Mouse (Mus musculus): Measurements from ENCODE around the gene Ube4b. TPM values are rescaled to one million over a fixed set of nuclear protein-coding genes. Genes with fewer than 3 reads are reported as not detected.
"Not testable (repeated sequence)": the region's sequence is repeated elsewhere in the genome, so short reads cannot be mapped to it uniquely, and the experiment has no call there.

The Ube4b gene
- polyA plus RNA-seq, 1 experiment from 2014 or later, result 54.1 TPM

DNA sequence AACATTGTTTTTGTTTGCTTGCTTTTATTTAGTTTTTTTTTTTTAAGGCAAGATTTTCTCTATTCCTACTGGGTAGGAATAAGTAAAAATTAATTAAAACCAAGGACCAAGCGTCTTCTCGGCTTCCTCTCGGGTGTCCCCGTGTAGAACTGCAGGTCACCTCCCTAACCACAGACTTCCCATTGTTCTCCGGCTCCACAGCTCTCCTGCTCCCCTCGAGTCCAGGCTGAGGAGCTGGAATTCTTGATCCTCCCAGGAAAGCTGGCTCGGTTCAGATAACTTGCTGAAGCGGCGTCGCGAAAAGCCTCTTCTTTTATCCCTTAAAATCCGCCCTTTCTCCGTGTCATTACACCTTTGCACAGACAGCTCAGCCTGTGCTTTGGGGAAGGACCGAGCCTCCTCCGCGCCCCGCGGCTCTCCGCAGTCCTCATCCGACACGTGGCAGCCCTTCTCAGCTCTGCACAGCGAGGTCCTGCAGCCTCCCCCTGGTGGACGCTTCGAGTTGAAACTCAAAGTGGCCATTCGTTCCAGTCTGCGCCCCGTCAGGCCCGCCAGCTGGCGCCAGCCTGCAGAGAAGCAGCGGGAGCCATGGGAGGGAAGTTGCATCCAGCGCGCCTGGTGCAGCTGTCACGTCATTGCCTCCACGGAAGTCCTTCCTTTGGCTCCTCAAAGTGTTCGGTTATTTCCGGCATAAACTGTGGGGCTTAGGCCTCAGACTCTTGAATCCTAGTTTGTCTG is 18.6 kb upstream of the Ube4b start:
- peak; percentile 98 for ATAC-seq
- under 1% methylated on average over 36 of the region's 36 CpGs for WGBS
- Histone ChIP-seq H3K4me3 (ENCODE audit: low read depth, low read length) (peak overlapping the region; percentile 31), H3K4me2 (ENCODE audit: low read length) (peak overlapping the region; percentile 53), H3K36me3 (ENCODE audit: control insufficient read depth, insufficient read depth, low read length) (no peaks in the 10 kb centered on the region), H3K9ac (ENCODE audit: low read depth, low read length) (peak overlapping the region; percentile 63), H3K9me3 (replicated peaks; ENCODE audit: control insufficient read depth, low read length, poor library complexity, severe bottlenecking) (no peaks in the 10 kb centered on the region), H3K27me3 (ENCODE audit: control insufficient read depth, insufficient read depth, low read depth, low read length) (no peaks in the 10 kb centered on the region), H3K27ac (ENCODE audit: low read length) (peak overlapping the region; percentile 88), H3K4me1 (ENCODE audit: control insufficient read depth, insufficient read depth, low read length) (peaks cover 13% of the 10 kb centered on the region)

DNA sequence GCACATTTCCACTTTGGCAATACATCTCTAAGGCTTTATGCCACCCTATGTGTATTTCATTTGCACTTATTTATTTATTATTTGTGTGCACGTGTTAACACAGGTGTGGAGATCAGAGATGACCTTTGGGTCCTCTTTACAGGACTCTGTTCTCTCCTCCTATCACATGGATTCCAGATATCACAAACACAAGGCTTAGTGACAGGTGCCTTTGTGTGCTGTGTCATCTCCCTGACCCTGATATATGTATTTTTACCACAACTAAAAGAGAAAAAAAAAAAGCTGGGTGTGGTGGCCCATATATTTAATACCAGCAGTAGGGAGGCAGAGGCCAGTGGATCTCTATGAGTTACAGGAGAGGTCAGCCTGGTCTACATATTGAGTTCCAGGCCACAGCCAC is 17.9 kb upstream of the Ube4b start:
- no peak for ATAC-seq
- Histone ChIP-seq H3K4me1 (ENCODE audit: control insufficient read depth, insufficient read depth, low read length) (peaks cover 13% of the 10 kb centered on the region), H3K9me3 (replicated peaks; ENCODE audit: control insufficient read depth, low read length, poor library complexity, severe bottlenecking) (no peaks in the 10 kb centered on the region), H3K27me3 (ENCODE audit: control insufficient read depth, insufficient read depth, low read depth, low read length) (no peaks in the 10 kb centered on the region), H3K4me3 (ENCODE audit: low read depth, low read length) (no peak overlapping the region), H3K9ac (ENCODE audit: low read depth, low read length) (peak overlapping the region; percentile 63; the same call in 1 of the 2 replicates), H3K36me3 (ENCODE audit: control insufficient read depth, insufficient read depth, low read length) (no peaks in the 10 kb centered on the region), H3K27ac (ENCODE audit: low read length) (peak overlapping the region; percentile 88), H3K4me2 (ENCODE audit: low read length) (peak overlapping the region; percentile 53; the same call in 1 of the 2 replicates)
- 63% methylated on average over 1 of the region's 1 CpGs for WGBS

DNA sequence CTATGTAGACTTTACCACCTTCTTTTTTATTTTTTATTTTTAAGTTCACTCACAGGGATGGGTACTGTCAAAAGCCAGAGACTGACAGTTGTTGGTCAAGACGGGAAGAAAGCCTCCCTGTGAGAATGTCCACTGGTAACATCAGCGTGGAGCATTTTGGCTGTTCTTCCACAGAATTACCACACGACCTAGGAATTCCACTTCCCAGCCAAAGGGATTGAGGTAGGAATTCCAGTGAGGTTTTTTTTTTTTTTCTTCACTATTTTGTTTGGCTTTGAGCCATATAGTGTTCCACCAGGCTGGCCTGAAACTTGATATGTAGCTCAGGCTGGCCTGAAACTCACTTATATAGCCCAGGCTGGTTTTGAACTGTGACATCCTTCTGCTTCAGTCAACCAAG is 15.9 kb upstream of the Ube4b start:
- WGBS, result 61% methylated on average over 3 of the region's 3 CpGs
- H3K27me3 ChIP-seq (ENCODE audit: control insufficient read depth, insufficient read depth, low read depth, low read length), result no peaks in the 10 kb centered on the region
- H3K9ac ChIP-seq (ENCODE audit: low read depth, low read length), result no peak overlapping the region
- no peak for ATAC-seq
- H3K4me3 ChIP-seq (ENCODE audit: low read depth, low read length), result no peak overlapping the region
- H3K36me3 ChIP-seq (ENCODE audit: control insufficient read depth, insufficient read depth, low read length), result no peaks in the 10 kb centered on the region
- H3K4me2 ChIP-seq (ENCODE audit: low read length), result no peak overlapping the region
- peaks cover 13% of the 10 kb centered on the region for H3K4me1 ChIP-seq (ENCODE audit: control insufficient read depth, insufficient read depth, low read length)
- no peaks in the 10 kb centered on the region for H3K9me3 ChIP-seq (replicated peaks; ENCODE audit: control insufficient read depth, low read length, poor library complexity, severe bottlenecking)
- H3K27ac ChIP-seq (ENCODE audit: low read length), result no peak overlapping the region

DNA sequence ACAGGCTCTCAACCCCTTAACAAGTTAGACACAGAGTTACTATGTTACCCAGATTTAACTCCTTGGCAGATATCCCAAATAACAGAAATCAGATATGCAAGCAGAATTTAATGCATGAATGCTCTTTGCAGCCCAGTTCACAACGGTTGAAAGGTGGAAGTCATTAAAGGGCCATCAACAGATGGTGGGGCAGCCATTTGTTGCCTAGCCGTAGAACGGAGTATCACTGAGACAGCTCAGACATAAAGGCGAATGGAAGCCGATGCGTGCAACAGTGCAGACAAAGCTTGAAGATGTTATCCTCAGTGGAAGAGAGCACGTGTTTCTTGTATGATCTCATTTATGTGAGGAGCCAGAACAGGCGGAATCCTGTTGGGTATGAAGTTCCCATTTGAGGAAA is 14.0 kb upstream of the Ube4b start:
- Histone ChIP-seq H3K4me1 (ENCODE audit: control insufficient read depth, insufficient read depth, low read length) (peaks cover 6% of the 10 kb centered on the region; the same call in 1 of the 2 replicates), H3K9me3 (replicated peaks; ENCODE audit: control insufficient read depth, low read length, poor library complexity, severe bottlenecking) (no peaks in the 10 kb centered on the region), H3K4me3 (ENCODE audit: low read depth, low read length) (no peak overlapping the region), H3K27me3 (ENCODE audit: control insufficient read depth, insufficient read depth, low read depth, low read length) (no peaks in the 10 kb centered on the region), H3K27ac (ENCODE audit: low read length) (no peak overlapping the region), H3K4me2 (ENCODE audit: low read length) (no peak overlapping the region), H3K36me3 (ENCODE audit: control insufficient read depth, insufficient read depth, low read length) (no peaks in the 10 kb centered on the region), H3K9ac (ENCODE audit: low read depth, low read length) (no peak overlapping the region)
- WGBS, result 65% methylated on average over 8 of the region's 8 CpGs
- no peak for ATAC-seq

DNA sequence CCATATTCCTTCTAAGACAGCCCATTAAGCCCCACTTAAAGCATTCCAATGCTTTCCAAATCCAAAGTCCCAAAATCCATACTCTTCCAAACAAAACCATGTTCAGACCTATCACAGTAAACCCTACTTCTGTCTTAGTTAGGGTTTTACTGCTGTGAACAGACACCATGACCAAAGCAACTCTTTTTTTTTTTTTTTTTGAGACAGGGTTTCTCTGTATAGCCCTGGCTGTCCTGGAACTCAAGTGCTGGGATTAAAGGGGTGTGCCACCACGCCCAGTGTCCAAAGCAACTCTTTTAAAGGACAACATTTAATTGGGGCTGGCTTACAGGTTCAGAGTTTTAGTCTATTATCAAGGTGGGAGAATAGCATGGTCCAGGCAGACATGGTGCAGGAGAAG is 5.3 kb upstream of the Ube4b start:
- H3K36me3 ChIP-seq (ENCODE audit: control insufficient read depth, insufficient read depth, low read length); H3K4me2 ChIP-seq (ENCODE audit: low read length); ATAC-seq; H3K27me3 ChIP-seq (ENCODE audit: control insufficient read depth, insufficient read depth, low read depth, low read length); H3K4me1 ChIP-seq (ENCODE audit: control insufficient read depth, insufficient read depth, low read length); H3K9me3 ChIP-seq (replicated peaks; ENCODE audit: control insufficient read depth, low read length, poor library complexity, severe bottlenecking); H3K9ac ChIP-seq (ENCODE audit: low read depth, low read length); H3K27ac ChIP-seq (ENCODE audit: low read length); H3K4me3 ChIP-seq (ENCODE audit: low read depth, low read length): not testable (repeated sequence)
- 66% methylated on average over 1 of the region's 1 CpGs for WGBS

DNA sequence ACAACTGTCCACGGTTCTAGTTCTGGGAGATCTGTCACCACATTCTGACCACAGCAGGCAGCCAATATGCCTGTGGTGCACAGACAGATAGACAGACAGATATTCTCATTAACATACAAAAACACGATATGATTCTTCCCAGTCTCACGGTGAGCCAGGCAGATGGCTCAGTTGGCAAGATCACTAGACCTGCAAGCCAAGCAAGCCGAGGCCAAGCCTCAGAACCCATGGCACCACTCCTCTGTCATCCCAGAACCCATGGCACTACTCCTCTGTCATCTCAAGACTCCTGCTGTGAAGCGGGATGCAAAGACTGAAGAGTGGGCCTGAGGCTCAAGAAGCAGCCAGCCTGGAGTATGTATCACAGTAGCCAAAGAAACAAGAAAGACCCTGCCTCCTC is 3.0 kb upstream of the Ube4b start:
- H3K27ac ChIP-seq (ENCODE audit: low read length), result no peak overlapping the region
- WGBS, result 81% methylated on average over 5 of the region's 5 CpGs
- no peaks in the 10 kb centered on the region for H3K36me3 ChIP-seq (ENCODE audit: control insufficient read depth, insufficient read depth, low read length)
- no peak for ATAC-seq
- H3K4me3 ChIP-seq (ENCODE audit: low read depth, low read length), result no peak overlapping the region
- H3K4me2 ChIP-seq (ENCODE audit: low read length), result no peak overlapping the region
- peaks cover 4% of the 10 kb centered on the region; the same call in 1 of the 2 replicates for H3K4me1 ChIP-seq (ENCODE audit: control insufficient read depth, insufficient read depth, low read length)
- no peak overlapping the region for H3K9ac ChIP-seq (ENCODE audit: low read depth, low read length)
- no peaks in the 10 kb centered on the region for H3K27me3 ChIP-seq (ENCODE audit: control insufficient read depth, insufficient read depth, low read depth, low read length)
- no peaks in the 10 kb centered on the region for H3K9me3 ChIP-seq (replicated peaks; ENCODE audit: control insufficient read depth, low read length, poor library complexity, severe bottlenecking)

DNA sequence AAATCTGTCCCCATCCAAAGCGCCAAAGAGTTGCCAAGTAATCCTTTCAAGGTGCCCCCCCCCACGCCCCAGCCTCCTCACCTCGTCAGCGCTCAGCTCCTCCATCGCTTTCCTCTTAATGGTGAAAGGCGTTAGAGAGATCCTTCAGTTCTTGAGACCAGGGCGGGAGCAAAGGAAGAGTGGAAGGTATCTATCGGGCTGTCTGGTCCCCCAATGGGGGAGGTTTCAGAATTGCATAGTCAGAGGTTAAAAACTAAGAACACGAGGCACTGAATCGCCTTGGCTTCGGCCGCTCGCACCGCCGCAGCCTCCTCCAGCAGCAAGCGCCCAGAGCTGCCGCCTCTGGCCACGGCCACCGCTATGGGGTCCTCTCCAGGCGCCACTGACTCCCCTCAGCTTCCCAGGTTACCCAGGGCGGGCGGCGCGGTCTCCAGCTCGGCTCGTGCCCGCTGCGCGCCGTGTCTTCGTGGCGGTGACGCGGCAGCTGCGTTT is 702 bp downstream of the Ube4b start:
- H3K4me1 ChIP-seq (ENCODE audit: control insufficient read depth, insufficient read depth, low read length), result peaks cover 20% of the 10 kb centered on the region
- peak overlapping the region; percentile 99 for H3K27ac ChIP-seq (ENCODE audit: low read length)
- H3K36me3 ChIP-seq (ENCODE audit: control insufficient read depth, insufficient read depth, low read length), result no peaks in the 10 kb centered on the region
- ATAC-seq, result peak; percentile 81
- under 1% methylated on average over 35 of the region's 35 CpGs for WGBS
- no peaks in the 10 kb centered on the region for H3K9me3 ChIP-seq (replicated peaks; ENCODE audit: control insufficient read depth, low read length, poor library complexity, severe bottlenecking)
- H3K27me3 ChIP-seq (ENCODE audit: control insufficient read depth, insufficient read depth, low read depth, low read length), result no peaks in the 10 kb centered on the region
- H3K4me2 ChIP-seq (ENCODE audit: low read length), result peak overlapping the region; percentile 62
- H3K9ac ChIP-seq (ENCODE audit: low read depth, low read length), result peak overlapping the region; percentile 95
- peak overlapping the region; percentile 98 for H3K4me3 ChIP-seq (ENCODE audit: low read depth, low read length)

DNA sequence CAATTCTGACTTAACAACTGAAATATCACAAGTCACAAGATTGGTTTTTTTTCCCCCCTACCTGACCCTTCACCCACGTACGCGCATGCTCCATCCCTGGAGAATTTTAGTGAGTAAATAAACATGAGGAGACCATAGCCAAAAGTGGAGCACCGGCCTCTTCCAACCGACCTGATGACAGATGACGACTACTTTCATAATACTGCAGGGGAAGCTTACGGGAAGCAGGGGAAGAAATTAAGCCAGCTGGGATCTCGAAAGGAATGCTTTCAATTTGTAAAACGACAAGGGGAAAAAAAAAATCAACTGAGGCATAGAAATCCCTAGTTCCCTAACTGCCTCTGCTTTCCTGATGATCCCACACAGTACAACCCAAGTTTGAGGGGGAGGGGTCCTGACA is 1.8 kb downstream of the Ube4b start:
- Histone ChIP-seq H3K9ac (ENCODE audit: low read depth, low read length) (peak overlapping the region; percentile 40), H3K27ac (ENCODE audit: low read length) (peak overlapping the region; percentile 2; the same call in 1 of the 2 replicates), H3K36me3 (ENCODE audit: control insufficient read depth, insufficient read depth, low read length) (no peaks in the 10 kb centered on the region), H3K4me2 (ENCODE audit: low read length) (peak overlapping the region; percentile 62), H3K4me3 (ENCODE audit: low read depth, low read length) (peak overlapping the region; percentile 98), H3K4me1 (ENCODE audit: control insufficient read depth, insufficient read depth, low read length) (peaks cover 20% of the 10 kb centered on the region), H3K9me3 (replicated peaks; ENCODE audit: control insufficient read depth, low read length, poor library complexity, severe bottlenecking) (no peaks in the 10 kb centered on the region), H3K27me3 (ENCODE audit: control insufficient read depth, insufficient read depth, low read depth, low read length) (no peaks in the 10 kb centered on the region)
- 1% methylated on average over 9 of the region's 9 CpGs for WGBS
- no peak for ATAC-seq

DNA sequence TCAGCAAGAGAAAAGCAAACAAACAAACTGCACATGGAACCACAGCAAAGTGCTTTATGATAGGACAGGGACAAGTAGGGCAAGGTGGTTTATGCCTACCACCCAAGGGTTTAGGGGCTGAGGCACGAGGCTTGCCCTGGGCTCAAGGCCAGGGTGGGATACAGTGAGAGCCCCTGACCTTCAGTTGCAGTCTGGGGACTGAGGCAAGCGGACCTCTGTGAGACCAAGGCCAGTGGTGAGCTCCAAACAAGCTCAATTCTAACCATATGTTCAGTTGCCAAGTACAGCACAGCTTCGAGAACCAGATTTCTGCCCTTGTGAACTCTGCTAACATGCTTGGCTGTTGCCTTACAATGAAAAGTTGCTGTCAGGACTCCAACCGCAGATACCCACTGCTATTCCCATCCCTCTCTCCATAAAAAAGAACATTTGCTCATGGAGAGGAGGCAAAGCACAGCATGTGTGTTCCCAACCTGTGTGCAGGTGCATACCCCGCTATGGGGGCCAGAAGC is 8.6 kb downstream of the Ube4b start:
- no peak for ATAC-seq
- H3K9ac ChIP-seq (ENCODE audit: low read depth, low read length), result no peak overlapping the region
- H3K9me3 ChIP-seq (replicated peaks; ENCODE audit: control insufficient read depth, low read length, poor library complexity, severe bottlenecking), result no peaks in the 10 kb centered on the region
- no peak overlapping the region for H3K4me3 ChIP-seq (ENCODE audit: low read depth, low read length)
- peaks cover 24% of the 10 kb centered on the region for H3K4me1 ChIP-seq (ENCODE audit: control insufficient read depth, insufficient read depth, low read length)
- no peak overlapping the region for H3K4me2 ChIP-seq (ENCODE audit: low read length)
- no peaks in the 10 kb centered on the region for H3K36me3 ChIP-seq (ENCODE audit: control insufficient read depth, insufficient read depth, low read length)
- WGBS, result 86% methylated on average over 5 of the region's 5 CpGs
- no peak overlapping the region for H3K27ac ChIP-seq (ENCODE audit: low read length)
- no peaks in the 10 kb centered on the region for H3K27me3 ChIP-seq (ENCODE audit: control insufficient read depth, insufficient read depth, low read depth, low read length)
